Mouse (Mus musculus) neural tube, embryonic 11.5 days (tissue): ENCODE results near the gene Slco3a1. TPM values are rescaled to one million over a fixed set of nuclear protein-coding genes. Genes with fewer than 3 reads are reported as not detected.

Experiments
- ATAC-seq: fragments of 200-750 bp; cut with Nextera tagmentation; 2 replicates; pipeline ENCODE4 v1.8.0; 2017; ENCODE audit warnings: moderate number of reproducible peaks, mild to moderate bottlenecking, moderate TSS enrichment, moderate library complexity; ENCODE audit not compliant: insufficient read depth, low FRiP score, low TSS enrichment
- DNase-seq: peaks from one replicate; pipeline ENCODE4 v3.0.0-alpha.2; 2015; ENCODE audit warnings: low spot score
- H3K27ac ChIP-seq: fragments of 300-500 bp; sonication (generic); 2 replicates; pipeline ENCODE4 v1.5.1; 2014; ENCODE audit warnings: low read depth, mild to moderate bottlenecking, low read length
- H3K27me3 ChIP-seq: fragments of 300-500 bp; sonication (generic); 2 replicates; pipeline ENCODE4 v1.6.1; 2014; ENCODE audit warnings: mild to moderate bottlenecking, low read length, mixed read lengths; ENCODE audit not compliant: control insufficient read depth, insufficient read depth
- H3K36me3 ChIP-seq: fragments of 300-500 bp; sonication (generic); 2 replicates; pipeline ENCODE4 v1.6.1; 2014; ENCODE audit warnings: mild to moderate bottlenecking, low read length, moderate library complexity, mixed read lengths; ENCODE audit not compliant: control insufficient read depth, insufficient read depth
- H3K4me1 ChIP-seq: fragments of 300-500 bp; sonication (generic); 2 replicates; pipeline ENCODE4 v1.6.1; 2014; ENCODE audit warnings: low read length, mixed read lengths; ENCODE audit not compliant: control insufficient read depth, insufficient read depth
- H3K4me2 ChIP-seq: fragments of 300-500 bp; sonication (generic); 2 replicates; pipeline ENCODE4 v1.6.1; 2014; ENCODE audit warnings: low read depth, mild to moderate bottlenecking, moderate library complexity
- H3K4me3 ChIP-seq: fragments of 300-500 bp; sonication (generic); 2 replicates; pipeline ENCODE4 v1.5.1; 2014; ENCODE audit warnings: low read depth, low read length
- H3K9ac ChIP-seq: fragments of 300-500 bp; sonication (generic); 2 replicates; pipeline ENCODE4 v1.6.1; 2014; ENCODE audit warnings: mild to moderate bottlenecking, low read length
- H3K9me3 ChIP-seq: fragments of 300-500 bp; sonication (generic); 2 replicates; pipeline ENCODE4 v1.6.1; 2016; ENCODE audit warnings: low read length; ENCODE audit not compliant: control insufficient read depth
- WGBS: fragments of 180-500 bp; shearing (Covaris S2); extraction: QIAGEN DNeasy Blood & Tissue Kit; methylation state at CpG from one replicate; pipeline ENCODE4 v1.1.7; 2014; 5-methylcytosine and 5-hydroxymethylcytosine counted together
- polyA plus RNA-seq: library from polyadenylated mRNA; unstranded; fragments of >200 nt; fragmentation: Nextera tagmentation; extraction: Ambion mirVana; gene quantifications from 2 replicates; pipeline ENCODE4 v1.2.1, GENCODE M21; 2014

Gene Slco3a1
- polyA plus RNA-seq, 1 experiment from 2014 or later = 13.0 TPM

- Histone ChIP-seq H3K27me3 (no peaks in the 10 kb centered on the region), H3K9me3 (no peaks in the 10 kb centered on the region), H3K36me3 (no peaks in the 10 kb centered on the region), H3K4me3 (no peak overlapping the region), H3K4me2 (no peak overlapping the region), H3K4me1 (no peaks in the 10 kb centered on the region), H3K9ac (no peak overlapping the region), H3K27ac (no peak overlapping the region)
- 78% methylated on average over 14 of the region's 14 CpGs for WGBS
- DNase-seq = no peak
- ATAC-seq = no peak
Observed at GRCm38 (mm10) chr7:74303611-74304300, 250.8 kb downstream of the Slco3a1 start.

GRCm38 (mm10) chr7:74303081-74303480 lies 251.5 kb downstream of the Slco3a1 start:
- no peak overlapping the region for H3K27ac ChIP-seq
- no peak overlapping the region for H3K4me2 ChIP-seq
- H3K36me3 ChIP-seq = no peaks in the 10 kb centered on the region
- H3K27me3 ChIP-seq = no peaks in the 10 kb centered on the region
- WGBS = 78% methylated on average over 5 of the region's 5 CpGs
- no peak for DNase-seq
- no peaks in the 10 kb centered on the region for H3K9me3 ChIP-seq
- no peaks in the 10 kb centered on the region for H3K4me1 ChIP-seq
- no peak overlapping the region for H3K4me3 ChIP-seq
- ATAC-seq = no peak
- H3K9ac ChIP-seq = no peak overlapping the region

- DNase-seq (no peak), ATAC-seq (no peak)
- Histone ChIP-seq H3K27ac (no peak overlapping the region), H3K4me1 (no peaks in the 10 kb centered on the region), H3K4me3 (no peak overlapping the region), H3K9me3 (no peaks in the 10 kb centered on the region), H3K4me2 (no peak overlapping the region), H3K36me3 (no peaks in the 10 kb centered on the region), H3K27me3 (no peaks in the 10 kb centered on the region), H3K9ac (no peak overlapping the region)
- WGBS = 81% methylated on average over 4 of the region's 4 CpGs
Observed at GRCm38 (mm10) chr7:74286531-74286930, 268.0 kb downstream of the Slco3a1 start.

- DNase-seq = no peak
- no peaks in the 10 kb centered on the region for H3K27me3 ChIP-seq
- 92% methylated on average over 2 of the region's 2 CpGs for WGBS
Observed at GRCm38 (mm10) chr7:74280371-74280770, 274.2 kb downstream of the Slco3a1 start.

GRCm38 (mm10) chr7:74279356-74279755 lies 275.2 kb downstream of the Slco3a1 start:
- WGBS = 91% methylated on average over 3 of the region's 3 CpGs
- Histone ChIP-seq H3K4me2 (no peak overlapping the region), H3K27me3 (no peaks in the 10 kb centered on the region), H3K4me1 (no peaks in the 10 kb centered on the region), H3K9me3 (no peaks in the 10 kb centered on the region), H3K36me3 (no peaks in the 10 kb centered on the region), H3K27ac (no peak overlapping the region), H3K9ac (no peak overlapping the region), H3K4me3 (no peak overlapping the region)
- ATAC-seq (no peak), DNase-seq (no peak)

More at GRCm38 (mm10) chr7:74280371-74280770, 274.2 kb downstream of the Slco3a1 start:
- H3K9me3 ChIP-seq = no peaks in the 10 kb centered on the region
- no peak overlapping the region for H3K4me2 ChIP-seq
- H3K27ac ChIP-seq = no peak overlapping the region
- no peak for ATAC-seq
- H3K4me3 ChIP-seq = no peak overlapping the region
- H3K36me3 ChIP-seq = no peaks in the 10 kb centered on the region
- H3K9ac ChIP-seq = no peak overlapping the region
- no peaks in the 10 kb centered on the region for H3K4me1 ChIP-seq

GRCm38 (mm10) chr7:74270089-74270394 lies 284.5 kb downstream of the Slco3a1 start:
- DNase-seq = no peak
- H3K9me3 ChIP-seq = no peaks in the 10 kb centered on the region
- WGBS = 90% methylated on average over 1 of the region's 1 CpGs

GRCm38 (mm10) chr7:74269283-74270088 lies 285.1 kb downstream of the Slco3a1 start:
- H3K4me1 ChIP-seq = no peaks in the 10 kb centered on the region
- H3K9ac ChIP-seq = no peak overlapping the region
- WGBS = 84% methylated on average over 11 of the region's 11 CpGs
- H3K9me3 ChIP-seq = no peaks in the 10 kb centered on the region
- no peak overlapping the region for H3K4me3 ChIP-seq
- H3K27me3 ChIP-seq = no peaks in the 10 kb centered on the region
- H3K27ac ChIP-seq = no peak overlapping the region
- ATAC-seq = no peak
- H3K4me2 ChIP-seq = no peak overlapping the region
- H3K36me3 ChIP-seq = no peaks in the 10 kb centered on the region
- no peak for DNase-seq

More at GRCm38 (mm10) chr7:74270089-74270394, 284.5 kb downstream of the Slco3a1 start:
- no peak for ATAC-seq
- Histone ChIP-seq H3K27me3 (no peaks in the 10 kb centered on the region), H3K27ac (no peak overlapping the region), H3K9ac (no peak overlapping the region), H3K4me2 (no peak overlapping the region), H3K4me1 (no peaks in the 10 kb centered on the region), H3K36me3 (no peaks in the 10 kb centered on the region), H3K4me3 (no peak overlapping the region)

GRCm38 (mm10) chr7:74266511-74267168 lies 287.9 kb downstream of the Slco3a1 start:
- Histone ChIP-seq H3K4me2 (no peak overlapping the region), H3K36me3 (no peaks in the 10 kb centered on the region), H3K9ac (no peak overlapping the region), H3K27me3 (no peaks in the 10 kb centered on the region), H3K4me3 (no peak overlapping the region), H3K4me1 (no peaks in the 10 kb centered on the region), H3K27ac (no peak overlapping the region), H3K9me3 (no peaks in the 10 kb centered on the region)
- 84% methylated on average over 2 of the region's 2 CpGs for WGBS
- ATAC-seq (no peak), DNase-seq (no peak)
